Mouse (Mus musculus) heart, postnatal 0 days (tissue): ENCODE data around the gene Hydin.

Experiments
- CTCF ChIP-seq: IDR thresholded peaks from 2 replicates; pipeline ENCODE4 v1.5.1; 2016; ENCODE audit warnings: antibody characterized with exemption, control low read depth, low read depth
- EP300 ChIP-seq: IDR thresholded peaks from 2 replicates; pipeline ENCODE4 v1.6.1; 2016; ENCODE audit warnings: antibody characterized with exemption, low read depth

DNA sequence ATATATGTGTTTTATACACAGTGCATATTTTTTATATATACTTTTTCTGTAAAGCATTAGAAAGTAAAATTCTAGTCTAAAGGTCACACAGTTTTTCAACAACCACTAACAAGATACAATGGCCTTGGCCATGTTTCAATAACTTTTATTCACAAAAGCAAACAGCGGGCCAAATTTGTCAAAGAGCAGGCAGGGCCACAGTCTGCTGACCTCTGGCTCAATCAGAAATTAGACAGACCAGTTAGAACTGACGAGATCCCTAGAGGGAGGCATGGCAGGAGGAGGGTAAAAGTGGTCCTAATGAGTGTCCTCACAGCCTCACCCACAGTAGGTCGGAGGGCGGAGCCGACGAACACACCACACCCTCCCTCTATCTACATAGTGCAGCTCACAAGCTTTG is 267.0 kb downstream of the Hydin start:
- TF ChIP-seq CTCF (no peak), EP300 (no peak)
